Mouse (Mus musculus) embryonic facial prominence, embryonic 12.5 days (tissue): Measurements from ENCODE around the gene Lrrc1. TPM values are rescaled to one million over a fixed set of nuclear protein-coding genes. Genes with fewer than 3 reads are reported as not detected.
A peak's percentile ranks its signal among the peaks of the same experiment; 100 is the strongest.

Source experiments
- ATAC-seq: fragments of 200-750 bp; cut with Nextera tagmentation; 2 replicates; pipeline ENCODE4 v1.8.0; 2017; ENCODE audit not compliant: insufficient number of reproducible peaks, insufficient read depth, low FRiP score, low TSS enrichment
- H3K27ac ChIP-seq: fragments of 300-500 bp; sonication (generic); 2 replicates; pipeline ENCODE4 v1.5.1; 2016; ENCODE audit warnings: mild to moderate bottlenecking
- H3K27me3 ChIP-seq: fragments of 300-500 bp; sonication (generic); 2 replicates; pipeline ENCODE4 v1.6.1; 2016; ENCODE audit warnings: mild to moderate bottlenecking, moderate library complexity
- H3K36me3 ChIP-seq: fragments of 300-500 bp; sonication (generic); 2 replicates; pipeline ENCODE4 v1.6.1; 2016; ENCODE audit warnings: mild to moderate bottlenecking
- H3K4me1 ChIP-seq: fragments of 300-500 bp; sonication (generic); 2 replicates; pipeline ENCODE4 v1.6.1; 2016
- H3K4me2 ChIP-seq: fragments of 300-500 bp; sonication (generic); replicated peaks from 2 replicates; pipeline ENCODE4 v1.6.1; 2016; ENCODE audit warnings: mild to moderate bottlenecking, moderate library complexity
- H3K4me3 ChIP-seq: fragments of 300-500 bp; sonication (generic); 2 replicates; pipeline ENCODE4 v1.5.1; 2016; ENCODE audit warnings: mild to moderate bottlenecking
- H3K9ac ChIP-seq: fragments of 300-500 bp; sonication (generic); 2 replicates; pipeline ENCODE4 v1.6.1; 2016; ENCODE audit warnings: mild to moderate bottlenecking, moderate library complexity
- H3K9me3 ChIP-seq: fragments of 300-500 bp; sonication (generic); 2 replicates; pipeline ENCODE4 v1.6.1; 2016; ENCODE audit warnings: mild to moderate bottlenecking, moderate library complexity
- WGBS: fragments of 180-500 bp; shearing (Covaris S2); methylation state at CpG from one replicate; pipeline ENCODE4 v1.1.7; 2016; 5-methylcytosine and 5-hydroxymethylcytosine counted together
- polyA plus RNA-seq: library from polyadenylated mRNA; unstranded; fragments of >200 nt; fragmentation: Nextera tagmentation; extraction: Ambion mirVana; gene quantifications from 2 replicates; pipeline ENCODE4 v1.2.1, GENCODE M21; 2016

Lrrc1 gene
- polyA plus RNA-seq, 1 experiment from 2014 or later: 15.2 TPM

- WGBS: 91% methylated on average over 3 of the region's 3 CpGs
- H3K9ac ChIP-seq: no peak overlapping the region
- no peak overlapping the region for H3K4me3 ChIP-seq
- ATAC-seq: 0 out of 2 replicates have a peak, but pooled peaks have one; percentile 6
- no peak overlapping the region for H3K27ac ChIP-seq
- peaks cover 15% of the 10 kb centered on the region; the same call in 1 of the 2 replicates for H3K4me1 ChIP-seq
- 0 out of 2 replicates have a peak, but pooled peaks cover 2% of the 10 kb centered on the region for H3K36me3 ChIP-seq
- no peak overlapping the region for H3K4me2 ChIP-seq
- no peaks in the 10 kb centered on the region for H3K9me3 ChIP-seq
- no peaks in the 10 kb centered on the region for H3K27me3 ChIP-seq
Observed at GRCm38 (mm10) chr9:77522476-77522875, 22.2 kb downstream of the Lrrc1 start.

GRCm38 (mm10) chr9:77519198-77519597 is 25.5 kb downstream of the Lrrc1 start:
- H3K9me3 ChIP-seq: no peaks in the 10 kb centered on the region
- H3K4me3 ChIP-seq: no peak overlapping the region
- H3K36me3 ChIP-seq: 0 out of 2 replicates have a peak, but pooled peaks cover 2% of the 10 kb centered on the region
- H3K27me3 ChIP-seq: no peaks in the 10 kb centered on the region
- H3K4me1 ChIP-seq: 0 out of 2 replicates have a peak, but pooled peaks cover 12% of the 10 kb centered on the region
- H3K4me2 ChIP-seq: no peak overlapping the region
- 84% methylated on average over 2 of the region's 2 CpGs for WGBS
- no peak overlapping the region for H3K27ac ChIP-seq
- no peak overlapping the region for H3K9ac ChIP-seq
- ATAC-seq: no peak

- Histone ChIP-seq H3K27ac (no peak overlapping the region), H3K9ac (no peak overlapping the region), H3K36me3 (no peaks in the 10 kb centered on the region), H3K9me3 (no peaks in the 10 kb centered on the region), H3K27me3 (no peaks in the 10 kb centered on the region), H3K4me3 (no peak overlapping the region), H3K4me1 (peaks cover 22% of the 10 kb centered on the region; the same call in 1 of the 2 replicates), H3K4me2 (no peak overlapping the region)
- no peak for ATAC-seq
- 72% methylated on average over 7 of the region's 7 CpGs for WGBS
Observed at GRCm38 (mm10) chr9:77516782-77517364, 27.8 kb downstream of the Lrrc1 start.

- Histone ChIP-seq H3K27me3 (no peaks in the 10 kb centered on the region), H3K4me2 (no peak overlapping the region), H3K4me3 (no peak overlapping the region), H3K9ac (no peak overlapping the region), H3K9me3 (no peaks in the 10 kb centered on the region), H3K27ac (no peak overlapping the region), H3K4me1 (peaks cover 22% of the 10 kb centered on the region; the same call in 1 of the 2 replicates), H3K36me3 (no peaks in the 10 kb centered on the region)
- WGBS: 75% methylated on average over 3 of the region's 3 CpGs
- ATAC-seq: no peak
Observed at GRCm38 (mm10) chr9:77513892-77514291, 30.8 kb downstream of the Lrrc1 start.

- Histone ChIP-seq H3K9me3 (no peaks in the 10 kb centered on the region), H3K27ac (no peak overlapping the region), H3K4me1 (peaks cover 19% of the 10 kb centered on the region; the same call in 1 of the 2 replicates), H3K4me2 (no peak overlapping the region), H3K4me3 (no peak overlapping the region), H3K9ac (no peak overlapping the region), H3K27me3 (no peaks in the 10 kb centered on the region), H3K36me3 (no peaks in the 10 kb centered on the region)
- 52% methylated on average over 6 of the region's 6 CpGs for WGBS
- ATAC-seq: no peak
Observed at GRCm38 (mm10) chr9:77512220-77512619, 32.5 kb downstream of the Lrrc1 start.

GRCm38 (mm10) chr9:77510574-77510973 is 34.1 kb downstream of the Lrrc1 start:
- Histone ChIP-seq H3K36me3 (no peaks in the 10 kb centered on the region), H3K4me1 (peaks cover 17% of the 10 kb centered on the region; the same call in 1 of the 2 replicates), H3K9me3 (no peaks in the 10 kb centered on the region), H3K4me2 (no peak overlapping the region), H3K27ac (no peak overlapping the region), H3K9ac (no peak overlapping the region), H3K4me3 (no peak overlapping the region), H3K27me3 (no peaks in the 10 kb centered on the region)
- no peak for ATAC-seq
- WGBS: 83% methylated on average over 8 of the region's 8 CpGs

GRCm38 (mm10) chr9:77507743-77508394 is 36.8 kb downstream of the Lrrc1 start:
- ATAC-seq: no peak
- Histone ChIP-seq H3K4me3 (no peak overlapping the region), H3K36me3 (no peaks in the 10 kb centered on the region), H3K9me3 (no peaks in the 10 kb centered on the region), H3K9ac (no peak overlapping the region), H3K4me1 (peaks cover 17% of the 10 kb centered on the region), H3K4me2 (no peak overlapping the region), H3K27me3 (no peaks in the 10 kb centered on the region), H3K27ac (no peak overlapping the region)
- whole genome bisulfite sequencing: 67% methylated on average over 3 of the region's 3 CpGs

- Histone ChIP-seq H3K36me3 (no peaks in the 10 kb centered on the region), H3K9me3 (no peaks in the 10 kb centered on the region), H3K4me2 (no peak overlapping the region), H3K27ac (0 out of 2 replicates have a peak overlapping the region, but pooled peaks have one; percentile 17), H3K4me1 (peaks cover 10% of the 10 kb centered on the region; the same call in 1 of the 2 replicates), H3K27me3 (no peaks in the 10 kb centered on the region), H3K4me3 (no peak overlapping the region), H3K9ac (no peak overlapping the region)
- 67% methylated on average over 14 of the region's 14 CpGs for WGBS
- peak; percentile 28; the same call in 1 of the 2 replicates for ATAC-seq
Observed at GRCm38 (mm10) chr9:77502548-77503438, 41.9 kb downstream of the Lrrc1 start.

- peaks cover 15% of the 10 kb centered on the region for H3K4me1 ChIP-seq
- no peaks in the 10 kb centered on the region for H3K27me3 ChIP-seq
- H3K36me3 ChIP-seq: no peaks in the 10 kb centered on the region
- H3K9me3 ChIP-seq: no peaks in the 10 kb centered on the region
- no peak overlapping the region for H3K4me2 ChIP-seq
- no peak overlapping the region for H3K4me3 ChIP-seq
- H3K9ac ChIP-seq: no peak overlapping the region
- ATAC-seq: no peak
- 84% methylated on average over 6 of the region's 6 CpGs for WGBS
- no peak overlapping the region for H3K27ac ChIP-seq
Observed at GRCm38 (mm10) chr9:77502171-77502547, 42.5 kb downstream of the Lrrc1 start.

GRCm38 (mm10) chr9:77499084-77499483 is 45.6 kb downstream of the Lrrc1 start:
- H3K9ac ChIP-seq: no peak overlapping the region

GRCm38 (mm10) chr9:77498406-77498805 is 46.3 kb downstream of the Lrrc1 start:
- no peak for ATAC-seq
- Histone ChIP-seq H3K27me3 (no peaks in the 10 kb centered on the region), H3K9me3 (no peaks in the 10 kb centered on the region), H3K36me3 (no peaks in the 10 kb centered on the region), H3K4me1 (peaks cover 26% of the 10 kb centered on the region), H3K4me3 (no peak overlapping the region), H3K27ac (no peak overlapping the region), H3K9ac (no peak overlapping the region), H3K4me2 (no peak overlapping the region)
- 53% methylated on average over 3 of the region's 3 CpGs for WGBS

More at GRCm38 (mm10) chr9:77499084-77499483, 45.6 kb downstream of the Lrrc1 start:
- Histone ChIP-seq H3K27ac (no peak overlapping the region), H3K4me2 (no peak overlapping the region), H3K9me3 (no peaks in the 10 kb centered on the region), H3K27me3 (no peaks in the 10 kb centered on the region), H3K4me3 (no peak overlapping the region), H3K4me1 (peaks cover 28% of the 10 kb centered on the region), H3K36me3 (no peaks in the 10 kb centered on the region)
- no peak for ATAC-seq
- 86% methylated on average over 6 of the region's 6 CpGs for WGBS
